Mouse (Mus musculus) liver, embryonic 13.5 days (tissue): Measurements from ENCODE around the gene Olfr224. TPM values are rescaled to one million over a fixed set of nuclear protein-coding genes. Genes with fewer than 3 reads are reported as not detected.

Source experiments
- ATAC-seq: fragments of 200-750 bp; cut with Nextera tagmentation; 2 replicates; pipeline ENCODE4 v1.8.0; 2017; ENCODE audit warnings: low read depth, mild to moderate bottlenecking, moderate number of reproducible peaks, moderate library complexity
- DNase-seq: peaks from one replicate; pipeline ENCODE4 v3.0.0; 2022
- H3K27ac ChIP-seq: fragments of 300-500 bp; sonication (generic); 2 replicates; pipeline ENCODE4 v1.5.1; 2015; ENCODE audit warnings: moderate library complexity, mild to moderate bottlenecking, inconsistent platforms
- H3K27me3 ChIP-seq: fragments of 300-500 bp; sonication (generic); 2 replicates; pipeline ENCODE4 v1.6.1; 2015; ENCODE audit warnings: mild to moderate bottlenecking, inconsistent platforms
- H3K36me3 ChIP-seq: fragments of 300-500 bp; sonication (generic); 2 replicates; pipeline ENCODE4 v1.6.1; 2015; ENCODE audit warnings: mild to moderate bottlenecking, inconsistent platforms
- H3K4me1 ChIP-seq: fragments of 300-500 bp; sonication (generic); replicated peaks from 2 replicates; pipeline ENCODE4 v1.6.1; 2015; ENCODE audit warnings: inconsistent platforms
- H3K4me2 ChIP-seq: fragments of 300-500 bp; sonication (generic); 2 replicates; pipeline ENCODE4 v1.6.1; 2015; ENCODE audit warnings: inconsistent platforms, mild to moderate bottlenecking, moderate library complexity
- H3K4me3 ChIP-seq: fragments of 300-500 bp; sonication (generic); replicated peaks from 2 replicates; pipeline ENCODE4 v1.5.1; 2015; ENCODE audit warnings: mild to moderate bottlenecking, inconsistent platforms
- H3K9ac ChIP-seq: fragments of 300-500 bp; sonication (generic); 2 replicates; pipeline ENCODE4 v1.6.1; 2015; ENCODE audit warnings: mild to moderate bottlenecking, inconsistent platforms
- H3K9me3 ChIP-seq: fragments of 300-500 bp; sonication (generic); replicated peaks from 2 replicates; pipeline ENCODE4 v1.6.1; 2016; ENCODE audit warnings: inconsistent platforms
- WGBS: fragments of 180-500 bp; shearing (Covaris S2); methylation state at CpG from one replicate; pipeline ENCODE4 v1.1.7; 2015; ENCODE audit not compliant: insufficient replicate concordance; 5-methylcytosine and 5-hydroxymethylcytosine counted together
- polyA plus RNA-seq: library from polyadenylated mRNA; unstranded; fragments of >200 nt; fragmentation: Nextera tagmentation; extraction: Ambion mirVana; gene quantifications from 2 replicates; pipeline ENCODE4 v1.2.1, GENCODE M21; 2015

Gene Olfr224
- polyA plus RNA-seq: not detected in 2 replicates

- H3K4me2 ChIP-seq: no peak within 1 kb of the TSS
- DNase-seq: no peak
Measured at GRCm38 (mm10) chr11:58570405-58570804, at the start of gene Olfr224. Gene Olfr224 (minus strand): TSS chr11:58570553.

GRCm38 (mm10) chr11:58618793-58619192, 48.4 kb upstream of the Olfr224 start:
- no peak for ATAC-seq
- no peak overlapping the region for H3K27ac ChIP-seq

More at GRCm38 (mm10) chr11:58570405-58570804, at the start of gene Olfr224:
- Histone ChIP-seq H3K27ac (no peak within 1 kb of the TSS), H3K27me3 (no peaks in the 10 kb centered on the region), H3K4me3 (no peak within 1 kb of the TSS), H3K36me3 (no peaks in the 10 kb centered on the region), H3K4me1 (no peaks in the 10 kb centered on the region), H3K9ac (no peak within 1 kb of the TSS), H3K9me3 (no peaks in the 10 kb centered on the region)
- WGBS: 61% methylated on average over 5 of the region's 5 CpGs
- no peak for ATAC-seq

GRCm38 (mm10) chr11:58618369-58618768, 48.0 kb upstream of the Olfr224 start:
- no peaks in the 10 kb centered on the region; the same call in 1 of the 2 replicates for H3K27me3 ChIP-seq
- 43% methylated on average over 3 of the region's 3 CpGs for WGBS
- H3K9ac ChIP-seq: no peak overlapping the region
- H3K4me2 ChIP-seq: no peak overlapping the region
- H3K4me3 ChIP-seq: no peak overlapping the region
- H3K4me1 ChIP-seq: no peaks in the 10 kb centered on the region
- no peaks in the 10 kb centered on the region for H3K9me3 ChIP-seq
- no peak overlapping the region for H3K27ac ChIP-seq
- ATAC-seq: no peak
- H3K36me3 ChIP-seq: no peaks in the 10 kb centered on the region
- DNase-seq: no peak

More at GRCm38 (mm10) chr11:58618793-58619192, 48.4 kb upstream of the Olfr224 start:
- no peak for DNase-seq
- Histone ChIP-seq H3K4me2 (no peak overlapping the region), H3K9ac (no peak overlapping the region), H3K36me3 (no peaks in the 10 kb centered on the region), H3K27me3 (no peaks in the 10 kb centered on the region; the same call in 1 of the 2 replicates), H3K9me3 (no peaks in the 10 kb centered on the region), H3K4me1 (no peaks in the 10 kb centered on the region), H3K4me3 (no peak overlapping the region)
- 62% methylated on average over 6 of the region's 6 CpGs for WGBS

GRCm38 (mm10) chr11:58615975-58616374, 45.6 kb upstream of the Olfr224 start, which contains the start of gene 2210407C18Rik:
Gene 2210407C18Rik (minus strand): TSS chr11:58616075.
- H3K4me2 ChIP-seq: no peak within 1 kb of the TSS
- no peak for DNase-seq
- no peaks in the 10 kb centered on the region for H3K9me3 ChIP-seq
- no peaks in the 10 kb centered on the region for H3K4me1 ChIP-seq
- no peak within 1 kb of the TSS for H3K4me3 ChIP-seq
- H3K36me3 ChIP-seq: no peaks in the 10 kb centered on the region
- H3K27ac ChIP-seq: no peak within 1 kb of the TSS
- ATAC-seq: no peak
- 70% methylated on average over 4 of the region's 4 CpGs for WGBS
- no peak within 1 kb of the TSS for H3K9ac ChIP-seq
- 0 out of 2 replicates have a peak, but pooled peaks cover 4% of the 10 kb centered on the region for H3K27me3 ChIP-seq

- H3K27ac ChIP-seq: no peak overlapping the region
- no peak overlapping the region for H3K9ac ChIP-seq
- H3K36me3 ChIP-seq: no peaks in the 10 kb centered on the region
- no peaks in the 10 kb centered on the region for H3K9me3 ChIP-seq
- ATAC-seq (no peak), DNase-seq (no peak)
- no peak overlapping the region for H3K4me3 ChIP-seq
- 0 out of 2 replicates have a peak, but pooled peaks cover 4% of the 10 kb centered on the region for H3K27me3 ChIP-seq
- no peaks in the 10 kb centered on the region for H3K4me1 ChIP-seq
- no peak overlapping the region for H3K4me2 ChIP-seq
Measured at GRCm38 (mm10) chr11:58614526-58614925, 44.2 kb upstream of the Olfr224 start.

- no peak for DNase-seq
- Histone ChIP-seq H3K4me1 (no peaks in the 10 kb centered on the region), H3K27ac (no peak overlapping the region), H3K9me3 (no peaks in the 10 kb centered on the region), H3K4me2 (no peak overlapping the region), H3K27me3 (0 out of 2 replicates have a peak, but pooled peaks cover 4% of the 10 kb centered on the region), H3K9ac (no peak overlapping the region), H3K36me3 (no peaks in the 10 kb centered on the region), H3K4me3 (no peak overlapping the region)
- no peak for ATAC-seq
- WGBS: 35% methylated on average over 3 of the region's 3 CpGs
Measured at GRCm38 (mm10) chr11:58613359-58613758, 43.0 kb upstream of the Olfr224 start.

GRCm38 (mm10) chr11:58607030-58607429, 36.7 kb upstream of the Olfr224 start:
- no peak for DNase-seq
- Histone ChIP-seq H3K9ac (no peak overlapping the region), H3K36me3 (no peaks in the 10 kb centered on the region), H3K4me3 (no peak overlapping the region), H3K9me3 (no peaks in the 10 kb centered on the region), H3K4me1 (peaks cover 16% of the 10 kb centered on the region), H3K27ac (no peak overlapping the region), H3K27me3 (no peaks in the 10 kb centered on the region), H3K4me2 (no peak overlapping the region)
- no peak for ATAC-seq
- 70% methylated on average over 6 of the region's 6 CpGs for WGBS

GRCm38 (mm10) chr11:58606177-58606919, 36.0 kb upstream of the Olfr224 start:
- Histone ChIP-seq H3K27me3 (no peaks in the 10 kb centered on the region), H3K36me3 (no peaks in the 10 kb centered on the region), H3K4me3 (no peak overlapping the region), H3K4me2 (no peak overlapping the region), H3K9ac (no peak overlapping the region), H3K27ac (no peak overlapping the region), H3K9me3 (no peaks in the 10 kb centered on the region), H3K4me1 (peaks cover 16% of the 10 kb centered on the region)
- DNase-seq: no peak
- ATAC-seq: no peak
- WGBS: 58% methylated on average over 12 of the region's 12 CpGs

- H3K36me3 ChIP-seq: no peaks in the 10 kb centered on the region
- WGBS: 47% methylated on average over 3 of the region's 3 CpGs
- H3K27ac ChIP-seq: no peak overlapping the region
- no peaks in the 10 kb centered on the region for H3K9me3 ChIP-seq
- no peak overlapping the region for H3K9ac ChIP-seq
- no peaks in the 10 kb centered on the region for H3K27me3 ChIP-seq
- DNase-seq: no peak
- no peak overlapping the region for H3K4me2 ChIP-seq
- no peak overlapping the region for H3K4me3 ChIP-seq
- peaks cover 16% of the 10 kb centered on the region for H3K4me1 ChIP-seq
- ATAC-seq: no peak
Measured at GRCm38 (mm10) chr11:58605228-58605627, 34.9 kb upstream of the Olfr224 start.

GRCm38 (mm10) chr11:58604688-58605087, 34.3 kb upstream of the Olfr224 start:
- no peak for ATAC-seq
- Histone ChIP-seq H3K4me3 (no peak overlapping the region), H3K36me3 (no peaks in the 10 kb centered on the region), H3K4me1 (peaks cover 16% of the 10 kb centered on the region), H3K9me3 (no peaks in the 10 kb centered on the region), H3K4me2 (no peak overlapping the region), H3K9ac (no peak overlapping the region), H3K27ac (no peak overlapping the region), H3K27me3 (no peaks in the 10 kb centered on the region)
- WGBS: 41% methylated on average over 2 of the region's 2 CpGs
- DNase-seq: no peak

GRCm38 (mm10) chr11:58602800-58603560, 32.6 kb upstream of the Olfr224 start:
- no peak overlapping the region for H3K9ac ChIP-seq
- peaks cover 16% of the 10 kb centered on the region for H3K4me1 ChIP-seq
- no peaks in the 10 kb centered on the region for H3K27me3 ChIP-seq
- WGBS: 63% methylated on average over 6 of the region's 6 CpGs
- ATAC-seq (peak; percentile 48; the same call in 1 of the 2 replicates), DNase-seq (no peak)
- no peak overlapping the region for H3K4me3 ChIP-seq
- H3K4me2 ChIP-seq: no peak overlapping the region
- H3K9me3 ChIP-seq: no peaks in the 10 kb centered on the region
- H3K36me3 ChIP-seq: no peaks in the 10 kb centered on the region
- no peak overlapping the region for H3K27ac ChIP-seq
